Mouse (Mus musculus) myocyte (in vitro differentiated cells): ENCODE measurements around the gene Gpr152. TPM values are rescaled to one million over a fixed set of nuclear protein-coding genes. Genes with fewer than 3 reads are reported as not detected.

Experiments used
- H3K27me3 ChIP-seq: one replicate; pipeline ENCODE4 v1.6.1; 2011; ENCODE audit not compliant: control insufficient read depth, insufficient read depth, insufficient read length
- H3K36me3 ChIP-seq: one replicate; pipeline ENCODE4 v1.6.1; 2011; ENCODE audit not compliant: control insufficient read depth, insufficient read depth
- H3K4me2 ChIP-seq: one replicate; pipeline ENCODE4 v1.6.1; 2011; ENCODE audit warnings: low read depth, control low read depth
- H3K4me3 ChIP-seq: one replicate; pipeline ENCODE4 v1.5.1; 2011; ENCODE audit warnings: mild to moderate bottlenecking, control low read depth, moderate library complexity
- H3K79me2 ChIP-seq: one replicate; pipeline ENCODE4 v1.6.1; 2011; ENCODE audit not compliant: control insufficient read depth, insufficient read depth
- H3ac ChIP-seq: one replicate; pipeline ENCODE4 v1.6.1; 2011; ENCODE audit not compliant: control insufficient read depth, insufficient read length
- CEBPB ChIP-seq: IDR thresholded peaks from 2 replicates; pipeline ENCODE4 v1.6.1; 2011; ENCODE audit warnings: mild to moderate bottlenecking, moderate library complexity; ENCODE audit not compliant: poor library complexity, insufficient read depth, severe bottlenecking
- E2F4 ChIP-seq: IDR thresholded peaks from one replicate; pipeline ENCODE4 v1.6.1; 2011; ENCODE audit warnings: mild to moderate bottlenecking, control low read depth, moderate library complexity; ENCODE audit not compliant: insufficient read depth
- MAX ChIP-seq: IDR thresholded peaks from one replicate; pipeline ENCODE4 v1.6.1; 2011; ENCODE audit warnings: low read depth, mild to moderate bottlenecking, control low read depth
- MYOD1 ChIP-seq, 3 experiments: IDR thresholded peaks; one replicate each; pipeline ENCODE4 v1.6.1; 2011; ENCODE audit warnings: control low read depth in 2 of 3, low read depth in 2 of 3, mild to moderate bottlenecking in 2 of 3, moderate library complexity in 1 of 3; ENCODE audit not compliant: insufficient read length in 2 of 3, control insufficient read depth in 1 of 3
- MYOG ChIP-seq, 3 experiments: IDR thresholded peaks; one replicate each; pipeline ENCODE4 v1.6.1; 2011; ENCODE audit warnings: control low read depth in 2 of 3, low read depth in 2 of 3, mild to moderate bottlenecking in 2 of 3; ENCODE audit not compliant: insufficient read length in 2 of 3, control insufficient read depth in 1 of 3, insufficient read depth in 1 of 3
- POLR2A ChIP-seq: IDR thresholded peaks from one replicate; pipeline ENCODE4 v1.6.1; 2011; ENCODE audit warnings: low read depth, mild to moderate bottlenecking, control low read depth, moderate library complexity; ENCODE audit not compliant: insufficient read length
- POLR2AphosphoS2 ChIP-seq: IDR thresholded peaks from one replicate; pipeline ENCODE4 v1.6.1; 2011; ENCODE audit warnings: low read depth, control low read depth; ENCODE audit not compliant: insufficient read length
- REST ChIP-seq: IDR thresholded peaks from one replicate; pipeline ENCODE4 v1.6.1; 2011; ENCODE audit warnings: mild to moderate bottlenecking, control low read depth, moderate library complexity; ENCODE audit not compliant: insufficient read depth, insufficient read length
- SRF ChIP-seq: IDR thresholded peaks from one replicate; pipeline ENCODE4 v1.6.1; 2011; ENCODE audit warnings: low read depth; ENCODE audit not compliant: control insufficient read depth, insufficient read length
- TCF12 ChIP-seq: IDR thresholded peaks from one replicate; pipeline ENCODE4 v1.6.1; 2011; ENCODE audit warnings: mild to moderate bottlenecking, control low read depth; ENCODE audit not compliant: poor library complexity, insufficient read depth, severe bottlenecking
- TCF3 ChIP-seq: IDR thresholded peaks from one replicate; pipeline ENCODE4 v1.6.1; 2011; ENCODE audit warnings: low read depth, control low read depth; ENCODE audit not compliant: insufficient read length
- USF1 ChIP-seq: IDR thresholded peaks from one replicate; pipeline ENCODE4 v1.6.1; 2011; ENCODE audit warnings: low read depth, mild to moderate bottlenecking, control low read depth, moderate library complexity
- polyA plus RNA-seq: library from polyadenylated mRNA; unstranded; fragments of >200 nt; fragmentation: generic; extraction: Trizol; gene quantifications from one replicate; pipeline ENCODE4 v1.2.1, GENCODE M21; 2012; ENCODE audit warnings: missing spikeins

The Gpr152 gene
- polyA plus RNA-seq, 1 experiment: not detected

- TF ChIP-seq TCF3: no peak
- no peak for TF ChIP-seq POLR2A
- no peak for TF ChIP-seq MAX
- TF ChIP-seq CEBPB: no peak
- no peak for TF ChIP-seq E2F4
- H3K4me3 ChIP-seq: no peak overlapping the region
- no peak overlapping the region for H3ac ChIP-seq
- H3K27me3 ChIP-seq: no peaks in the 10 kb centered on the region
- no peak overlapping the region for H3K4me2 ChIP-seq
- H3K36me3 ChIP-seq: no peaks in the 10 kb centered on the region
- no peaks in the 10 kb centered on the region for H3K79me2 ChIP-seq
These were observed 3.0 kb downstream of the Gpr152 start for GRCm38 (mm10) chr19:4142416-4143173.

GRCm38 (mm10) chr19:4143759-4144268, 4.2 kb downstream of the Gpr152 start, which contains the start of gene Cabp4:
TSS of gene Cabp4 (minus strand) at chr19:4144033.
- H3ac ChIP-seq: no peak within 1 kb of the TSS
- no peaks in the 10 kb centered on the region for H3K36me3 ChIP-seq
- TF ChIP-seq POLR2A (no peak), REST (no peak), MAX (no peak), SRF (no peak), TCF3 (no peak), MYOG (IDR thresholded peaks at IDR 0.05; ENCODE audit: control insufficient read depth in 1 of 3, insufficient read depth in 1 of 3, insufficient read length in 2 of 3, low read depth in 2 of 3) (no peak), USF1 (no peak), E2F4 (no peak), POLR2AphosphoS2 (no peak), MYOD1 (IDR thresholded peaks at IDR 0.05; ENCODE audit: control insufficient read depth in 1 of 3, insufficient read length in 2 of 3, low read depth in 2 of 3) (no peak), TCF12 (no peak), CEBPB (no peak)
- H3K4me3 ChIP-seq: no peak within 1 kb of the TSS
- no peaks in the 10 kb centered on the region for H3K27me3 ChIP-seq
- H3K4me2 ChIP-seq: no peak within 1 kb of the TSS
- H3K79me2 ChIP-seq: peaks cover 2% of the 10 kb centered on the region

GRCm38 (mm10) chr19:4144550-4145498, 5.2 kb downstream of the Gpr152 start:
- no peaks in the 10 kb centered on the region for H3K27me3 ChIP-seq
- no peaks in the 10 kb centered on the region for H3K36me3 ChIP-seq
- H3K79me2 ChIP-seq: peaks cover 12% of the 10 kb centered on the region
- H3ac ChIP-seq: no peak overlapping the region
- no peak overlapping the region for H3K4me3 ChIP-seq
- H3K4me2 ChIP-seq: no peak overlapping the region
- TF ChIP-seq POLR2AphosphoS2 (no peak), CEBPB (no peak), SRF (no peak), TCF3 (no peak), POLR2A (no peak), REST (no peak), MAX (no peak), MYOG (IDR thresholded peaks at IDR 0.05; ENCODE audit: control insufficient read depth in 1 of 3, insufficient read depth in 1 of 3, insufficient read length in 2 of 3, low read depth in 2 of 3) (no peak), USF1 (no peak), MYOD1 (IDR thresholded peaks at IDR 0.05; ENCODE audit: control insufficient read depth in 1 of 3, insufficient read length in 2 of 3, low read depth in 2 of 3) (no peak), TCF12 (no peak), E2F4 (no peak)

GRCm38 (mm10) chr19:4145936-4146335, 6.3 kb downstream of the Gpr152 start:
- H3K36me3 ChIP-seq: peaks cover 5% of the 10 kb centered on the region
- no peak for TF ChIP-seq TCF12
- TF ChIP-seq POLR2AphosphoS2: no peak
- no peak for TF ChIP-seq CEBPB
- TF ChIP-seq TCF3: no peak
- TF ChIP-seq POLR2A: no peak
- TF ChIP-seq MAX: no peak
- TF ChIP-seq SRF: no peak
- TF ChIP-seq MYOD1 (IDR thresholded peaks at IDR 0.05; ENCODE audit: control insufficient read depth in 1 of 3, insufficient read length in 2 of 3, low read depth in 2 of 3): no peak
- TF ChIP-seq USF1: no peak
- TF ChIP-seq REST: no peak
- no peak for TF ChIP-seq MYOG (IDR thresholded peaks at IDR 0.05; ENCODE audit: control insufficient read depth in 1 of 3, insufficient read depth in 1 of 3, insufficient read length in 2 of 3, low read depth in 2 of 3)
- no peak for TF ChIP-seq E2F4
- H3K4me3 ChIP-seq: no peak overlapping the region

More at GRCm38 (mm10) chr19:4145936-4146335, 6.3 kb downstream of the Gpr152 start:
- Histone ChIP-seq H3K79me2 (peaks cover 15% of the 10 kb centered on the region), H3K4me2 (no peak overlapping the region), H3ac (no peak overlapping the region), H3K27me3 (no peaks in the 10 kb centered on the region)
